Mouse (Mus musculus) E14TG2a.4 (cell line): Measurements from ENCODE around the gene Gigyf1.

Experiments used
- CTCF ChIP-seq: conservative IDR thresholded peaks from 2 replicates; pipeline ENCODE4 v1.5.1; 2014; ENCODE audit warnings: low read length
- NANOG ChIP-seq: IDR thresholded peaks from 2 replicates; pipeline ENCODE4 v1.6.1; 2014; ENCODE audit warnings: borderline replicate concordance, low read length, mixed read lengths

GRCm38 (mm10) chr5:137518436-137518835 is at the start of gene Gigyf1:
- TF ChIP-seq CTCF (peak; percentile 68), NANOG (no peak)
